Mouse (Mus musculus): ENCODE results near the gene Gskip.

Gskip gene

DNA sequence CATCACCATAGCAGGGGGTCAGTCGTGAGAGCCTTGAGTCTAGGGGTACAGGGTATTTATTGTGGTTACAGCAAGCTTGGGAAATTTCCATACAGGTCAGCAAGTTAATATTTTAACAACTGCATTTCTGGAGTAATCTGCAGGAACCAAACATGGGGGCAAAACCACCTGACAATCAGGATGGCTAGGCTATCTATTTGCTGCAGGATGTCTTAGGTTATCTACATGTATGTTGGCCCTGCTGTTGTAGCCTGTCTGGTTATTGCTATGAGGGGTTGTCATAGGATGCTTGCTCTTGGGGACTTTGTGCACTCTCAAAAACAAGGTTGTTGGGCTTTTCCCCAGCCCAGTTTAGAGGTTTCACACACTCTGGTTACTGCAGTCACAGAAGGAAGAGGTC lies 40.0 kb downstream of the Gskip start:
- no peak for DNase-seq

DNA sequence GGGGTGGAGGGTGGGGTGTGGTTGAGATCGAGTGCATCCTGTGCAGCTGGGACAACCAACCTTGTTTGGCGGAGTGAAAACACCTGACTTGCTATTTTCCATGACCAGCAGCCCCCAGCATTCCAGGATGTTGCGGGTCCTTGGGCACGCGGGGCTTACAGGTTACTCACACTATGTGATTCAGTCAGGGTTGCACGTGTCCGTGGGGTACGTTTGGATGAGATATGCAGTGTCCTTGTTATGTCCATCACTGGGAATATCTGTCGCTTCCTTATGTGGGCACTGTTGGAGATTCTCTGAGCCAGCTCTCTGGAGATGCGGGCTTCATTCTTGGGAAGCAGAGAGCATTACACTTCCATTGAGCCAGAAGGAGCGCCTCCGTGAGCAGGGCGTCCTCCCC lies 41.1 kb downstream of the Gskip start:
- peak; percentile 66 for DNase-seq

- no peak for DNase-seq
These were observed 42.6 kb downstream of the Gskip start for GRCm38 (mm10) chr12:105727268-105727667.

- DNase-seq: no peak
These were observed 43.3 kb downstream of the Gskip start for GRCm38 (mm10) chr12:105727964-105728363.

DNA sequence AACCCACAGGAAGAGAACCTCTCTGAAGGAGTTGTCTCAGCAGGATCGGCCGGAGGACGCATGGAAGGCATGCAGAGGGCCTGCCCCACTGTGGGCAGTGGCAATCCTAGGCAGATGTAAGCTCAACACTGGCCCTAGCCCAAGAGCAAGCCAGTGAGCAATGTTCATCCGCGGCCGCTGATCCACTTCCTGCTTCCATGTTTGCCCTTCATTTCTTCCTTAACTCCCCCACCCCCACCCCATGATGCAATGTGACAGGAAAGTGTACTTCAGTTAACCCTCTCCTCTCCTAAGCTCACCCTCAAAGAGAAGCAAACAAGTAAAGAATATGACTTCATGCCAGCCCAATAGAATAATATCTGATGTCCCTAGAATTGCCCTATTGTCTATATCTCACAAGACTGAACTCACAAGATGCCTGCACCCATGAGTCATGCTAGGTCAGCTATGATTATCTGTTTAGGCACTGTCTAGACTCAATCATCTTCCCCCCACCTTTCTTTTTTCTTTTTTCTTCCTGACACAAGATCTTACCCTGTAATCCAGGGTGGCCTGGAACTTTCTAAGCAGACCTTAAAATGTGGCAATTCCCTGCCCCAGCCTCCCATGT lies 46.3 kb downstream of the Gskip start:
- no peak for DNase-seq

- no peak for DNase-seq
These were observed 48.9 kb downstream of the Gskip start for GRCm38 (mm10) chr12:105733370-105734159.

DNA sequence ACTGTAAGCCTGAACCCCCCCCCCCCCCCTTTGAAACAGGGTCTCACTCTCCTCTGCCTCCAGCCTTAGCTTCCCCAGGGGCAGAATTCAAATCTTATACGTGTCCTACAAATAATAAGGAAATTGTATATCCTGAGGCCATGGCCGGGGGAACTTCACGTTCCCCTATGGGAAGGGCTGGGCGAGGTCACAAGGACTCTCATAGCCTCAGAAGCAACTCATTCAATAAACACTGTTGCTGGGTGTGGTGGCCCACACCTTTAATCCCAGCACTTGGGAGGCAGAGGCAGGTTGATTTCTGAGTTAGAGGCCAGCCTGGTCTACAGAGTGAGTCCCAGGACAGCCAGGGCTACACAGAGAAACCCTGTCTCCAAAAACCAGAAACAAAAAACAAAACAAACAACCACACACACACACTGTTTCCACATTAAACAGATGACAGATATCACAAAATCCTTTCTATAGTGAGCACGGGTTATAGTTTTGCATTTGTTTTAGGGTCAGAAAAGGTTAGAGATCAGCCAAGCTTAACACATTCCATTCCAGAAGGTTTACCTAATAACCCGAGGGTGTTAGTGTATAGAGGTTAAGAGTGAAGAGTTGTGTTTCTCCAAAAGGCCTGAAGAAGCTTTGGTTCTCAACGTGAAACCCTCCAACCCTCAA lies 50.7 kb downstream of the Gskip start:
- no peak for DNase-seq

DNA sequence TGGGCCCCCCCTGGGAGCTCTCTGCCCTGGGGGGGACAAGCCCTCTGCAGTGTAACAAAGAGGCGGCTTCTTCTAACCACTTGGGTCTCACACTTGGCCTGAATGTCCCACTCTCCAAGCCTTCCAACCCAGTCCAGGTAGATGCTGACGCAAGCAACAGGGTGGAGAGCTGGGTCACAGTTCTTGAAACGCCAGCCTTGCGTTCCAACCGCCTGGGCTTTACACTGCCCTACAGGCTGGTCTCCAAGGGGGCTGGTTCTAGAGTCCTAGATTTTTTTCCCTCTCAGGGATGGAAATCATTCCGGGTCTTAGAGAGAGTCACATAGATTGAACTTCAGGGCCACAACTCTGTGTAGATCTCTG lies 51.2 kb downstream of the Gskip start:
- no peak for DNase-seq

GRCm38 (mm10) chr12:105738316-105739096 lies 53.9 kb downstream of the Gskip start:
- DNase-seq: peak; percentile 85

GRCm38 (mm10) chr12:105739656-105740055 lies 55.0 kb downstream of the Gskip start:
- DNase-seq: peak; percentile 64

GRCm38 (mm10) chr12:105748114-105748513 lies 63.5 kb downstream of the Gskip start:
- DNase-seq: no peak

Data from heart, adult 11 months (tissue).